Mouse (Mus musculus): ENCODE data around the gene BC030867. TPM values are rescaled to one million over a fixed set of nuclear protein-coding genes. Genes with fewer than 3 reads are reported as not detected.

BC030867 gene
- polyA plus RNA-seq (2017; shearing (Covaris generic)): 0.25 TPM

DNA sequence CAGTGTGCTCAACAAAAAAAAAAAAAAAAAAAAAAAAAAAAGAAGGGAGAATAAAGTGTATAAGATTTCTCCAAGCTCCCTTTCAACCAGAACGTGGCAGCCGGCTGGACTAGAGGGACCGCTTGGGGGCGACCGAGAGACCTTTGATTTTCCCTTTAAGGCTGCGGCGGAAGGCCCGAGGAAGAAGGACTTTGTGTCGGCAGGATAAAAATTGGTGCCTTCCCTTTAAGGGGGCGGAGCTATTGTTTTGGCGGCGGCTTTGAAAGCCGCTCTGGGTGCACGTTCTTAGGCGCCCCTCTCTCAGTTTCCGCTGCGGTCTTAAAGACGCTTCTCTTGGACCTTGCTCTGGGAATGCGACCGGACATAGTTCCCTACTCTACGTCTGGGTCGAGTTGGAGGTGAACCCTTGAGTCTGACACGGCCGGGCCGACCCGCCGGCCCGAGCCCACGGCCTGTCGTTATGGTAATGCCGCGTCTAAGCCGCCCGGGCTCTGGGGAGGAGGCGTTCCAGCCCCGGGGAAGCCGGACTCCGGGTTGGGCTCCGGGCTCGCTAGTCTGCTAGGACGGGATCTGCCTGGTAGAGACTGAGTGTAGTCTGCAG, at the start of gene BC030867:
Gene BC030867 (plus strand): TSS at position 253 of the 601 bp plus-strand sequence.

GRCm38 (mm10) chr11:102230006-102230741, 18.5 kb upstream of the BC030867 start, which contains the start of gene Hdac5:
TSS of gene Hdac5 (minus strand) at chr11:102230166.

GRCm38 (mm10) chr11:102268520-102269244, 20.0 kb downstream of the BC030867 start, which contains the start of gene Asb16:
TSS of gene Asb16 (plus strand) at chr11:102268743.

GRCm38 (mm10) chr11:102284501-102285094, 35.9 kb downstream of the BC030867 start, which contains the start of gene Tmub2:
TSS of gene Tmub2 (plus strand) at chr11:102284931.

DNA sequence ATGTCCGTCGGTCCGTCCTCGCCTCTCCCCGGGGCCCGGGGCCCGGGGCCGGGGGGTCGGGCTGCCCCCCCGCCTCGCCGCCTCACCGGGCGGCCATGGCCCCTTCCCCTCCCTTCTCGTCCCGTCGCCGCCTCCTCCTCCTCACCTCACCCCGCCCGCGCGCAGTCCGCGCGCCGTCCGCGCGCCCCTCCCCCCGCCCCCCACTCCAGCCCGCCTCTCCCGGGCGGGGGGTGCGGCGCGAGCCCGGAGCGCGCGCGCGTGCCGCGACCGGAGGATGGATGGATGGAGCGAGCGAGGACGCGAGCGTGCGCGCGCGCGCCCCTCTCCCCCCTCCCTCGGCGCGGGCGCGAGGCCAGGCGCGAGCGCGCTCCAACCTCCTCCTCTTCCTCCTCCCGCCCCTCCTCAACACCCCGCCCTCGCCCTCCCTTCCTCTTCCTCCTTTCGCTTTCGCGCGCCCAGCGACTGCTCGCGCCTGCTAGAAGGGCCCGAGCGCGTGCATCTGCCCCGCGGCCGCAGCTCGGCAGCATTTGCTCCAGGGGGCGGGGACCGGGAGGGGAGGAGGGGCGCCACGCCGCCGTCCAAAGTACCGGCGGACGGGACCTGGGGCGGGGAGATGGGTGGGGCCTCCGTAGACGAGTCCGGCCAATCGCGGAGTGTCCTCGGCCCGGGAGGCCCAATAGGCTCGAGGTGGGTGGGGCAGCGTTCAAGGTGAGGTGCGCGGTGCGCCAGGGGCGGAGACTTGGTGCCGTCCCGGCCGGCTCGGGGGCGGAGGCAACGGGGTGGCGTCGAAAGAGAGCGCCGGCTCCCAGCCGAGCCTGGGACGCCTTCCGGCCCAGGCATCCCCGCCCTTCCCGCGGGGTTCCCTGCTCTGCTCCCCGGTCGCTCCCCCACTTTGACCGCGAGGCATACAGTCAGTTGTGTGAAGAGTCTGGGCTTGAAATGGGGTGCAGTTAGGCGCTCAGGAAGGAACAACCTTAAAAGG, 48.1 kb downstream of the BC030867 start, which contains the start of gene Atxn7l3:
Gene Atxn7l3 (minus strand): TSS at position 141 of the 982 bp plus-strand sequence.

Other genes with a start within 250 kb of the BC030867 start
- 0.12 TPM for gene Mpp3, start 220.4 kb upstream of the BC030867 start, polyA plus RNA-seq (2017; shearing (Covaris generic))
- not detected for gene Cd300lg, start 207.4 kb upstream of the BC030867 start, polyA plus RNA-seq (2017; shearing (Covaris generic))
- 1.8 TPM for gene Mpp2, start 160.4 kb upstream of the BC030867 start, polyA plus RNA-seq (2017; shearing (Covaris generic))
- gene Ppy, start 147.6 kb upstream of the BC030867 start, polyA plus RNA-seq (2017; shearing (Covaris generic)): not detected
- gene Pyy, start 141.1 kb upstream of the BC030867 start, polyA plus RNA-seq (2017; shearing (Covaris generic)): not detected
- gene Nags, start 103.4 kb upstream of the BC030867 start, polyA plus RNA-seq (2017; shearing (Covaris generic)): not detected
- gene Tmem101, start 92.5 kb upstream of the BC030867 start, polyA plus RNA-seq (2017; shearing (Covaris generic)): 8.5 TPM
- gene Lsm12, start 63.6 kb upstream of the BC030867 start, polyA plus RNA-seq (2017; shearing (Covaris generic)): 74.0 TPM
- 40.2 TPM for gene G6pc3, start 59.3 kb upstream of the BC030867 start, polyA plus RNA-seq (2017; shearing (Covaris generic))
- gene Hdac5, start 18.7 kb upstream of the BC030867 start, polyA plus RNA-seq (2017; shearing (Covaris generic)): 34.6 TPM
- not detected for gene Asb16, start 19.9 kb downstream of the BC030867 start, polyA plus RNA-seq (2017; shearing (Covaris generic))
- 60.1 TPM for gene Tmub2, start 36.0 kb downstream of the BC030867 start, polyA plus RNA-seq (2017; shearing (Covaris generic))
- 19.2 TPM for gene Atxn7l3, start 47.7 kb downstream of the BC030867 start, polyA plus RNA-seq (2017; shearing (Covaris generic))
- 138 TPM for gene Ubtf, start 70.9 kb downstream of the BC030867 start, polyA plus RNA-seq (2017; shearing (Covaris generic))
- gene Slc4a1, start 117.3 kb downstream of the BC030867 start, polyA plus RNA-seq (2017; shearing (Covaris generic)): 0.13 TPM
- 28.6 TPM for gene Rundc3a, start 144.5 kb downstream of the BC030867 start, polyA plus RNA-seq (2017; shearing (Covaris generic))
- gene Slc25a39, start 159.1 kb downstream of the BC030867 start, polyA plus RNA-seq (2017; shearing (Covaris generic)): 84.5 TPM
- gene Grn, start 181.4 kb downstream of the BC030867 start, polyA plus RNA-seq (2017; shearing (Covaris generic)): 35.7 TPM
- not detected for gene Fam171a2, start 198.8 kb downstream of the BC030867 start, polyA plus RNA-seq (2017; shearing (Covaris generic))
- 1.3 TPM for gene Itga2b, start 221.2 kb downstream of the BC030867 start, polyA plus RNA-seq (2017; shearing (Covaris generic))